In the genomic region with DNA sequence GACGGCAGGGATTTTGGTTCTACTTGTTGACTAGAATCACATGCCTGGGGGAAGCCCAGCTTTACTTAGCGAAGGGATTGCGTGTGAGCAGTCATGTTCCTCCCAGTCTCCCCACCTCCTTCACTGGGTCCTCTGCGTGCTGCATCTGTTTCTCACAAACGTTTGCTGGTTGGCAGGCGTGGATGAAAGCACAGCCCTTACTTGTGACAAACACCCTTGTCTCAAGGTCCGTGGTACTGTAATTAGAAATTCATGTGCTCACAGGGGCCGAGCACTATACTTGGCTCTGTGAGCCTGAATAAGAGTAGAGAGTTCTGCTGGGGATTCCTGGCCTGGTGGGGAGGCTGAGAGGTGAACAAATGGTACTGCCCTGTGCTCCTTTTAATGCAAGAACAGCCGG, we compare ENCODE assay signal across 13 mouse cellular contexts.
DNase-seq lines count a peak whose midpoint lies in the region; ATAC-seq lines count a peak whose summit lies in the region.
"Had no signal": no experiment of that assay in that cellular context is flagged by ENCODE, and none has a peak within 500 bp of the region (broad histone marks: within the 10 kb centered on the region; RNA-seq: fewer than 3 reads in every experiment).

No protein-coding gene starts in this region.

- peak; percentile 41; the same call in 1 of the 2 replicates for ATAC-seq in forebrain, embryonic 15.5 days (replicated peaks)
- ATAC-seq in forebrain, embryonic 12.5 days (ENCODE audit: low FRiP score), result no peak
- ATAC-seq in forebrain, embryonic 16.5 days, result peak; percentile 59
- no peak for ATAC-seq in kidney, embryonic 16.5 days (ENCODE audit: low FRiP score, low TSS enrichment)

- H3K4me2 ChIP-seq in forebrain, embryonic 15.5 days (replicated peaks), result no peak overlapping the region
- H3K4me2 ChIP-seq in forebrain, embryonic 12.5 days, result no peak overlapping the region
- H3K4me2 ChIP-seq in forebrain, embryonic 16.5 days (ENCODE audit: low read length), result no peak overlapping the region
- no peak overlapping the region for H3K4me2 ChIP-seq in kidney, embryonic 16.5 days (replicated peaks; ENCODE audit: low read depth, low read length)

- H3K27me3 ChIP-seq in forebrain, embryonic 15.5 days, result no peaks in the 10 kb centered on the region
- no peaks in the 10 kb centered on the region for H3K27me3 ChIP-seq in forebrain, embryonic 12.5 days
- no peaks in the 10 kb centered on the region for H3K27me3 ChIP-seq in forebrain, embryonic 16.5 days (replicated peaks; ENCODE audit: control insufficient read depth, insufficient read depth, low read length)
- no peaks in the 10 kb centered on the region for H3K27me3 ChIP-seq in kidney, embryonic 16.5 days (ENCODE audit: insufficient read depth, low read length)

- no peaks in the 10 kb centered on the region; the same call in 1 of the 2 replicates for H3K36me3 ChIP-seq in forebrain, embryonic 15.5 days
- 0 out of 2 replicates have a peak, but pooled peaks cover 5% of the 10 kb centered on the region for H3K36me3 ChIP-seq in forebrain, embryonic 12.5 days (replicated peaks)
- no peaks in the 10 kb centered on the region for H3K36me3 ChIP-seq in forebrain, embryonic 16.5 days (ENCODE audit: control insufficient read depth, insufficient read depth)
- H3K36me3 ChIP-seq in kidney, embryonic 16.5 days (ENCODE audit: insufficient read depth, low read length), result peaks cover 8% of the 10 kb centered on the region; the same call in 1 of the 2 replicates

- 57% methylated on average over 9 of the region's 9 CpGs for WGBS in forebrain, embryonic 15.5 days
- 79% methylated on average over 9 of the region's 9 CpGs for WGBS in forebrain, embryonic 12.5 days
- WGBS in forebrain, embryonic 16.5 days, result 47% methylated on average over 9 of the region's 9 CpGs
- 65% methylated on average over 9 of the region's 9 CpGs for WGBS in kidney, embryonic 16.5 days

- H3K4me3 ChIP-seq in forebrain, embryonic 15.5 days, result no peak overlapping the region
- no peak overlapping the region for H3K4me3 ChIP-seq in forebrain, embryonic 12.5 days (replicated peaks)
- no peak overlapping the region for H3K4me3 ChIP-seq in forebrain, embryonic 16.5 days (replicated peaks; ENCODE audit: low read length)
- H3K4me3 ChIP-seq in kidney, embryonic 16.5 days (ENCODE audit: low read length), result no peak overlapping the region
- H3K4me3 ChIP-seq: erythroblast, embryonic 14.5 days had no signal

- intact Hi-C loops in left cerebral cortex, postnatal 10 days (cut with DNase I), result no loop called here

- H3K9ac ChIP-seq in forebrain, embryonic 15.5 days (replicated peaks), result no peak overlapping the region
- H3K9ac ChIP-seq in forebrain, embryonic 12.5 days, result no peak overlapping the region
- no peak overlapping the region for H3K9ac ChIP-seq in forebrain, embryonic 16.5 days (replicated peaks; ENCODE audit: low read depth, low read length)
- no peak overlapping the region for H3K9ac ChIP-seq in kidney, embryonic 16.5 days (replicated peaks; ENCODE audit: low read length)

- H3K27ac ChIP-seq in forebrain, embryonic 15.5 days (replicated peaks), result peak overlapping the region; percentile 6; the same call in 1 of the 2 replicates
- H3K27ac ChIP-seq in forebrain, embryonic 12.5 days, result no peak overlapping the region
- H3K27ac ChIP-seq in forebrain, embryonic 16.5 days (ENCODE audit: low read length), result no peak overlapping the region
- peak overlapping the region; percentile 50 for H3K27ac ChIP-seq in kidney, embryonic 16.5 days (ENCODE audit: low read length)

- no peaks in the 10 kb centered on the region for H3K9me3 ChIP-seq in forebrain, embryonic 15.5 days
- no peaks in the 10 kb centered on the region for H3K9me3 ChIP-seq in forebrain, embryonic 12.5 days
- H3K9me3 ChIP-seq in forebrain, embryonic 16.5 days (ENCODE audit: control insufficient read depth, low read length), result no peaks in the 10 kb centered on the region
- no peaks in the 10 kb centered on the region; the same call in 1 of the 2 replicates for H3K9me3 ChIP-seq in kidney, embryonic 16.5 days (ENCODE audit: low read length)

- DNase-seq in left cerebral cortex, postnatal 10 days (ENCODE audit: extremely low spot score in 1 of 2, low spot score in 2 of 2), result peak; percentile 16 to 36
- DNase-seq in left cerebral cortex, adult 8-10 months (ENCODE audit: low spot score in 2 of 2), result no peak
- DNase-seq in embryo, embryonic 9.5 days (ENCODE audit: extremely low spot score), result no peak
- no peak for DNase-seq in cerebellum, postnatal 4 days (ENCODE audit: low spot score in 2 of 2)
- DNase-seq: adrenal gland, postnatal 14 days; cerebellum, adult 8-10 months; liver; lung, postnatal 36 days had no signal

- H3K4me1 ChIP-seq in forebrain, embryonic 15.5 days, result peaks cover 34% of the 10 kb centered on the region
- peaks cover 45% of the 10 kb centered on the region for H3K4me1 ChIP-seq in forebrain, embryonic 12.5 days
- peaks cover 27% of the 10 kb centered on the region for H3K4me1 ChIP-seq in forebrain, embryonic 16.5 days (replicated peaks; ENCODE audit: control insufficient read depth, insufficient read depth, low read length)
- H3K4me1 ChIP-seq in kidney, embryonic 16.5 days (ENCODE audit: insufficient read depth, low read length), result peaks cover 75% of the 10 kb centered on the region

Comparison
In these comparisons a context has a peak if more than half of its experiments do, and no peak if none do; other contexts are left out.
1. ATAC-seq: peak in forebrain, embryonic 15.5 days (single experiment) and forebrain, embryonic 16.5 days (single experiment); none in forebrain, embryonic 12.5 days (single experiment) and kidney, embryonic 16.5 days (single experiment).
2. H3K27ac ChIP-seq: peak in forebrain, embryonic 15.5 days (single experiment) and kidney, embryonic 16.5 days (single experiment); none in forebrain, embryonic 12.5 days (single experiment) and forebrain, embryonic 16.5 days (single experiment).
3. DNase-seq: peak in left cerebral cortex, postnatal 10 days (2 of 2); none in left cerebral cortex, adult 8-10 months (0 of 2), embryo, embryonic 9.5 days (single experiment) and cerebellum, postnatal 4 days (0 of 2).